Mouse (Mus musculus) kidney, embryonic 15.5 days (tissue): Measurements from ENCODE around the gene Pawr. TPM values are rescaled to one million over a fixed set of nuclear protein-coding genes. Genes with fewer than 3 reads are reported as not detected.

Source experiments
- ATAC-seq: fragments of 200-750 bp; cut with Nextera tagmentation; replicated peaks from 2 replicates; pipeline ENCODE4 v1.8.0; 2017; ENCODE audit warnings: moderate TSS enrichment; ENCODE audit not compliant: low FRiP score
- H3K27ac ChIP-seq: fragments of 300-500 bp; sonication (generic); 2 replicates; pipeline ENCODE4 v1.5.1; 2015; ENCODE audit warnings: mild to moderate bottlenecking, inconsistent platforms
- H3K27me3 ChIP-seq: fragments of 300-500 bp; sonication (generic); 2 replicates; pipeline ENCODE4 v1.6.1; 2015; ENCODE audit warnings: inconsistent platforms
- H3K36me3 ChIP-seq: fragments of 300-500 bp; sonication (generic); 2 replicates; pipeline ENCODE4 v1.6.1; 2015; ENCODE audit warnings: inconsistent platforms
- H3K4me1 ChIP-seq: fragments of 300-500 bp; sonication (generic); 2 replicates; pipeline ENCODE4 v1.6.1; 2015; ENCODE audit warnings: inconsistent platforms
- H3K4me2 ChIP-seq: fragments of 300-500 bp; sonication (generic); 2 replicates; pipeline ENCODE4 v1.6.1; 2015; ENCODE audit warnings: moderate library complexity, mild to moderate bottlenecking, inconsistent platforms
- H3K4me3 ChIP-seq: fragments of 300-500 bp; sonication (generic); replicated peaks from 2 replicates; pipeline ENCODE4 v1.5.1; 2015; ENCODE audit warnings: mild to moderate bottlenecking, inconsistent platforms
- H3K9ac ChIP-seq: fragments of 300-500 bp; sonication (generic); 2 replicates; pipeline ENCODE4 v1.6.1; 2015; ENCODE audit warnings: mild to moderate bottlenecking, inconsistent platforms
- H3K9me3 ChIP-seq: fragments of 300-500 bp; sonication (generic); replicated peaks from 2 replicates; pipeline ENCODE4 v1.6.1; 2016; ENCODE audit warnings: inconsistent platforms
- WGBS: fragments of 180-500 bp; shearing (Covaris S2); methylation state at CpG from one replicate; pipeline ENCODE4 v1.1.7; 2015; ENCODE audit warnings: mixed read lengths; 5-methylcytosine and 5-hydroxymethylcytosine counted together
- polyA plus RNA-seq: library from polyadenylated mRNA; unstranded; fragments of >200 nt; fragmentation: Nextera tagmentation; extraction: Ambion mirVana; gene quantifications from 2 replicates; pipeline ENCODE4 v1.2.1, GENCODE M21; 2015

The Pawr gene
- polyA plus RNA-seq, 1 experiment from 2014 or later, result 17.5 TPM

GRCm38 (mm10) chr10:108361419-108362155, 29.7 kb downstream of the Pawr start:
- H3K27ac ChIP-seq, result 0 out of 2 replicates have a peak overlapping the region, but pooled peaks have one; percentile 56
- H3K27me3 ChIP-seq, result no peaks in the 10 kb centered on the region
- 43% methylated on average over 9 of the region's 9 CpGs for WGBS
- peaks cover 22% of the 10 kb centered on the region for H3K4me1 ChIP-seq
- no peak for ATAC-seq
- peaks cover 12% of the 10 kb centered on the region for H3K9me3 ChIP-seq
- peaks cover 30% of the 10 kb centered on the region for H3K36me3 ChIP-seq
- no peak overlapping the region for H3K9ac ChIP-seq
- no peak overlapping the region for H3K4me3 ChIP-seq
- peak overlapping the region; percentile 7; the same call in 1 of the 2 replicates for H3K4me2 ChIP-seq

DNA sequence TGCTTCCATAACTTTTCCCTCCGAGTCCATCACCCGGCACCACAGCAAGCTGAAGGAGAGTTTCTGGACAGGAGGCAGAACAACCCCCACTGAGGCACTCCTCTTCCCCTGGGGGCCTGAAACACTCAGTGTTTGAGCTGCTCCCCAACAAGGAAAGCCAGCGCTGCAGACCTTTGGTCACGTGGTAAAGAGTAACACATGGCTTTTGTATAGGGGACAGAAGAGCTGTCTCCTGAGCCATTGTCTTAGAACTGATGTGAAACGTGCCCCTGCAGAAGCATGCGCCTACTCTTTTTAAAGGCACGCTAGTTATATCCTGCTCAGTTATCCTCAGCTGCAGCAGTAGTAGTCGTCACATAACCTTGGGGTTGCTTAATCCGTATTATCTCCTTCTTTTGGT, 32.0 kb downstream of the Pawr start:
- 80% methylated on average over 9 of the region's 9 CpGs for WGBS
- ATAC-seq, result no peak

DNA sequence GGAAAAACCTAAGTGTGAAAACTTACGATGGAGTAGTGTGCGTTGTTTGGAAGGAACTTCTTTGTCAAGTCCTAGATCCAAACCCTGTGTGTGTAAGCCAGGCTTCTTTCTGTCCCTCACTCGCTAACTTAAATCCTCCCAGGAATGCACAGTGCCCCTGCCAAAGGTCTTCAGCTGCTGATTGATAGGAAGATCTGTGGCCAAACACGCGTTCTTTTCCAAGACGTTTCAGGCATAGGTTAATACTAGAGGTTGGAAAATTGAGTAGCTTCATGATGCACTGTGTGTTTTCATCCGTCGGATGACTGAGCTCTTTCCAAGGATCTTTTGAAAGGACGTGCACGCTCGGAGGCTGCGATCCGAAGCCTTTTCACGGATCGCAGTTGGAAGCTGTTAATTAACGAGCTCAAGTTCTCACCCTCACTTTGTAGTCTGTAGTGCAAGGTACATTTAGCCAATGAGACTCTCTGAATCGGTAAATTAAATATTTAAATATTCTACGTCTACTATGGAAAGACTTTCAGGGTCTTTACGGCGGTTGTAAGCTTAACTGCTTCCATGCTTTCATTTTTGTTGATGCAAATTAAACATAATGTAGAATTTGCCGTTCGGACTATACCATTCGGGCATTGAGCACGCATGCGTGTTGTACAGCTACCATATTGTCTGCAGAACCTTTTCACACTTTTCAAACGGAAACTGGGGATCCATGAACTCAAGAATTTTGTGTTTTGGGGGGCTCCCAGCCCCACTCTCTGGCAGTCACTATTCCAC, 33.2 kb downstream of the Pawr start:
- Histone ChIP-seq H3K9ac (no peak overlapping the region), H3K27ac (no peak overlapping the region), H3K4me3 (no peak overlapping the region), H3K36me3 (peaks cover 23% of the 10 kb centered on the region), H3K4me1 (peaks cover 16% of the 10 kb centered on the region), H3K9me3 (peaks cover 12% of the 10 kb centered on the region), H3K27me3 (no peaks in the 10 kb centered on the region), H3K4me2 (no peak overlapping the region)
- ATAC-seq, result no peak
- 90% methylated on average over 26 of the region's 26 CpGs for WGBS

More for the DNA sequence above, 32.0 kb downstream of the Pawr start:
- Histone ChIP-seq H3K27me3 (no peaks in the 10 kb centered on the region), H3K4me1 (peaks cover 22% of the 10 kb centered on the region), H3K4me3 (no peak overlapping the region), H3K36me3 (peaks cover 18% of the 10 kb centered on the region; the same call in 1 of the 2 replicates), H3K9me3 (peaks cover 12% of the 10 kb centered on the region), H3K27ac (no peak overlapping the region), H3K4me2 (no peak overlapping the region), H3K9ac (no peak overlapping the region)

- Histone ChIP-seq H3K27me3 (no peaks in the 10 kb centered on the region), H3K27ac (no peak overlapping the region), H3K9ac (no peak overlapping the region), H3K36me3 (peaks cover 23% of the 10 kb centered on the region), H3K4me1 (peaks cover 12% of the 10 kb centered on the region), H3K9me3 (peaks cover 12% of the 10 kb centered on the region), H3K4me2 (no peak overlapping the region), H3K4me3 (no peak overlapping the region)
- ATAC-seq, result no peak
- 97% methylated on average over 5 of the region's 5 CpGs for WGBS
Observed at GRCm38 (mm10) chr10:108366251-108366650, 34.3 kb downstream of the Pawr start.

- no peak for ATAC-seq
Observed at GRCm38 (mm10) chr10:108368358-108368757, 36.4 kb downstream of the Pawr start.

GRCm38 (mm10) chr10:108372258-108372657, 40.3 kb downstream of the Pawr start:
- Histone ChIP-seq H3K4me3 (no peak overlapping the region), H3K9me3 (no peaks in the 10 kb centered on the region), H3K9ac (no peak overlapping the region), H3K4me1 (peaks cover 6% of the 10 kb centered on the region), H3K27me3 (no peaks in the 10 kb centered on the region), H3K36me3 (peaks cover 23% of the 10 kb centered on the region), H3K27ac (no peak overlapping the region), H3K4me2 (no peak overlapping the region)
- WGBS, result 65% methylated on average over 7 of the region's 7 CpGs
- no peak for ATAC-seq

More at GRCm38 (mm10) chr10:108368358-108368757, 36.4 kb downstream of the Pawr start:
- Histone ChIP-seq H3K27me3 (no peaks in the 10 kb centered on the region), H3K9ac (no peak overlapping the region), H3K4me2 (no peak overlapping the region), H3K36me3 (peaks cover 23% of the 10 kb centered on the region), H3K9me3 (peaks cover 12% of the 10 kb centered on the region), H3K27ac (no peak overlapping the region), H3K4me1 (peaks cover 6% of the 10 kb centered on the region), H3K4me3 (no peak overlapping the region)
- WGBS, result 81% methylated on average over 6 of the region's 6 CpGs

GRCm38 (mm10) chr10:108372858-108373257, 40.9 kb downstream of the Pawr start:
- Histone ChIP-seq H3K9ac (no peak overlapping the region), H3K4me3 (no peak overlapping the region), H3K27me3 (no peaks in the 10 kb centered on the region), H3K4me2 (no peak overlapping the region), H3K4me1 (peaks cover 6% of the 10 kb centered on the region), H3K9me3 (no peaks in the 10 kb centered on the region), H3K27ac (no peak overlapping the region), H3K36me3 (peaks cover 23% of the 10 kb centered on the region)
- no peak for ATAC-seq
- 92% methylated on average over 5 of the region's 5 CpGs for WGBS

DNA sequence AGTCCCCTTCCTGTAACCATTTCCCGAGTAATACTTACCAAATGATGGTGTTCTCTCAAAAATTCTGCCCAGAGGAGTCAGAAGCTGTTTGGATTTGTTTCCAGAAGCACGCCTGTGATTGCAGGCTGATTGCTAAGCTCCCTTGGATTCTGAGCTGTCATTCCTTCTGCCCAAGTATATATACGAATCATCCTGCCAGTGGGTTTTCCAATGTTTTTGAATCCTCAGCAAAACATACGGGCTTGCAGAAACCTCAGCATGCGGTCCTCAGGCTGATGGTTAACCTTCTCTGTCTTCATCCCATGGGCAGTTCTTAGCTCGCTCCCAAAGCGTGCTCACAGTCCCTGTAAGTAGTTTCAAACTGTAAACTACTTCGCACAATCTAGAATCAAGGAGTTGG, 43.9 kb downstream of the Pawr start:
- Histone ChIP-seq H3K4me2 (no peak overlapping the region), H3K4me3 (no peak overlapping the region), H3K4me1 (peaks cover 6% of the 10 kb centered on the region), H3K9ac (no peak overlapping the region), H3K36me3 (peaks cover 13% of the 10 kb centered on the region; the same call in 1 of the 2 replicates), H3K27me3 (no peaks in the 10 kb centered on the region), H3K27ac (no peak overlapping the region), H3K9me3 (no peaks in the 10 kb centered on the region)
- WGBS, result 97% methylated on average over 8 of the region's 8 CpGs
- ATAC-seq, result no peak

GRCm38 (mm10) chr10:108376366-108376765, 44.4 kb downstream of the Pawr start:
- H3K9ac ChIP-seq, result no peak overlapping the region
- no peak overlapping the region for H3K27ac ChIP-seq
- H3K9me3 ChIP-seq, result no peaks in the 10 kb centered on the region
- WGBS, result 84% methylated on average over 4 of the region's 4 CpGs
- H3K27me3 ChIP-seq, result no peaks in the 10 kb centered on the region
- ATAC-seq, result no peak
- peaks cover 13% of the 10 kb centered on the region; the same call in 1 of the 2 replicates for H3K36me3 ChIP-seq
- no peak overlapping the region for H3K4me3 ChIP-seq
- peaks cover 5% of the 10 kb centered on the region for H3K4me1 ChIP-seq
- no peak overlapping the region for H3K4me2 ChIP-seq

- Histone ChIP-seq H3K36me3 (peaks cover 16% of the 10 kb centered on the region; the same call in 1 of the 2 replicates), H3K27me3 (no peaks in the 10 kb centered on the region), H3K9me3 (no peaks in the 10 kb centered on the region), H3K27ac (no peak overlapping the region), H3K4me1 (no peaks in the 10 kb centered on the region), H3K4me3 (no peak overlapping the region), H3K4me2 (no peak overlapping the region), H3K9ac (no peak overlapping the region)
- no peak for ATAC-seq
- WGBS, result 89% methylated on average over 7 of the region's 7 CpGs
Observed at GRCm38 (mm10) chr10:108377369-108377768, 45.4 kb downstream of the Pawr start.

DNA sequence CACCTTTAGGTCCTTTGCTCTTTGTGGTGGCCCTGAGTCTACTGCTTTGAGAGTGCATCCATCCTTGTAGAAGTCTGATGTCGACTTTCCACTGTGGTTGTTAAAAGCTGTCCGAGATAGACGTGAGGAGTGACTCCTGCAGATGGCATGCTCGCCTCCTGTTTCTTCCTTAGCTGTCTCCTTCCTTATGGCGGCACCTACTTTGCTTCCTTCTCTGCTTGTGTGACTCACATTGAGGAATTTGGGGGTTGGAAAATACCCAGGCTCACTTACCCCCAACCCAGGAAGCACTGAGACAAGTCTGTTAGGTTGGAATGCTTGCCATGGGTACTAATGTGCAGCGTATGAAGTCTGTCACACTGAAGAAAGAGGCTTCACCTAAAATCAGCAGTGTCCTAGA, 46.1 kb downstream of the Pawr start:
- ATAC-seq, result no peak
- Histone ChIP-seq H3K9me3 (no peaks in the 10 kb centered on the region), H3K27me3 (no peaks in the 10 kb centered on the region), H3K27ac (no peak overlapping the region), H3K4me2 (no peak overlapping the region), H3K36me3 (peaks cover 23% of the 10 kb centered on the region), H3K4me1 (no peaks in the 10 kb centered on the region), H3K9ac (no peak overlapping the region), H3K4me3 (no peak overlapping the region)
- WGBS, result 85% methylated on average over 6 of the region's 6 CpGs

- ATAC-seq, result no peak
- Histone ChIP-seq H3K9me3 (no peaks in the 10 kb centered on the region), H3K4me3 (no peak overlapping the region), H3K27me3 (no peaks in the 10 kb centered on the region), H3K9ac (no peak overlapping the region), H3K4me1 (no peaks in the 10 kb centered on the region), H3K36me3 (peaks cover 27% of the 10 kb centered on the region), H3K4me2 (no peak overlapping the region), H3K27ac (no peak overlapping the region)
- 84% methylated on average over 5 of the region's 5 CpGs for WGBS
Observed at GRCm38 (mm10) chr10:108378479-108378878, 46.6 kb downstream of the Pawr start.
